Mouse (Mus musculus): Measurements from ENCODE around the gene Myo5a.

DNA sequence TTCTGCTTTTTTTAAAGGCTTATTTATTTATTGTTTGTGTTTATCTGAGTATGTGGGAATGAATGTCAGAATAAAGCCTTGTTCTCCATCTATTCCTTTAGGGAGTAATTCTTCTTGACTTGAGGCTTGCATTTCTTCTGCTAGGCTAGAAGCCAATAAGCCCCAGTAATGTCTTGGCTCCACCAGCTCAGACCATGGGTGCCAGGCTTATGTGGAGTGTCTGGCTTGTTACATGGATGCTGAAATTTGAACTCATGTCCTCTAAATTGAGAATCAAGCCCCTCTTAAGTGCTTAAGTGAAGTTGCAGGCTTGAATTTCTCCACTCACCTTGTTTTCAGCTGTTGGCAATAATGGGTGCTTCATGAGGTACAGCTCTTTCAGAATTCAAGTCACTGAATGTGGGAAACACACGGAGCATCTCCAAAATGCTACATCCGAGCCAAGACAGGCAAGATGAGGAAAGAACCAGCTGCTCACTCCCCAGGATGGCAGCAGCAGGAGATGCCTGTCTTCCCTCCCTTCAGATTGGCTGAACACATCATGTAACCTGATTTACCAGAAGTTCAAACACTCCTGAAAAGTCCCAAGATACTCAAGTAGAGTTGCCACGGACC, 116.9 kb downstream of the Myo5a start:
- TF ChIP-seq POLR2A (IDR thresholded peaks at IDR 0.05; ENCODE audit: low read depth, low read length) (no peak), CTCF (conservative IDR thresholded peaks at IDR 0.05; ENCODE audit: insufficient read depth, insufficient read length, low read depth, low read length) (no peak)
